Mouse (Mus musculus): ENCODE results near the gene Siglech. TPM values are rescaled to one million over a fixed set of nuclear protein-coding genes. Genes with fewer than 3 reads are reported as not detected.

Gene Siglech
- polyA plus RNA-seq, 1 experiment from 2014 or later = 0.40 TPM

DNA sequence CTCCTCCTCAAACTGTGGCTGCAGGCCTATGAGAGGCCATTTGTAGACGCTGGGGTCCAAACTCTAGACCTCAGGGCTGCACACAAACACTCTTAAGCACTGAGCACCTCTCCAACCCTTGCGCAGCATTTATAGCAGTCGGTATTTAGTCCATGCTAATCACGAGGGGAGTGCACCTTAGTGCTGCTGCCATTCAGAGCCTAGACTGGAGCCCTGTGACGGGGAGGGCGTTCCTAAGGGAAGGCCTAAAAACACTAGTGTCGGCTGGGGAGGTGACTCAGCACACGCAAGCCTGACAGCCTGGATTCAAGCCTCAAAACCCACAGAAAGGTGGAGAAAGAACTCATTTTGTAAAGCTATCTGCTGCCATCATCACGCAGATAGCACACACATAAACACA is 59.6 kb downstream of the Siglech start:
- Histone ChIP-seq H3K9ac (replicated peaks; ENCODE audit: low read length) (no peak overlapping the region), H3K27ac (ENCODE audit: low read length) (no peak overlapping the region), H3K36me3 (ENCODE audit: insufficient read depth, low read length) (peaks cover 56% of the 10 kb centered on the region), H3K4me2 (replicated peaks; ENCODE audit: low read depth, low read length) (no peak overlapping the region), H3K27me3 (ENCODE audit: insufficient read depth, low read length) (no peaks in the 10 kb centered on the region), H3K4me3 (ENCODE audit: low read length) (no peak overlapping the region), H3K9me3 (ENCODE audit: low read length) (no peaks in the 10 kb centered on the region), H3K4me1 (ENCODE audit: insufficient read depth, low read length) (no peaks in the 10 kb centered on the region)
- 87% methylated on average over 9 of the region's 9 CpGs for WGBS
- ATAC-seq (ENCODE audit: low FRiP score, low TSS enrichment) = no peak

Other genes with a start within 250 kb of the Siglech start
- gene Tubgcp5, start 26.0 kb downstream of the Siglech start, polyA plus RNA-seq (2015; fragmentation: Nextera tagmentation; extraction: Ambion mirVana) = 27.6 and 36.4 TPM in 2 replicates
- 113 and 114 TPM in 2 replicates for gene Cyfip1, start 73.6 kb downstream of the Siglech start, polyA plus RNA-seq (2015; fragmentation: Nextera tagmentation; extraction: Ambion mirVana)
- gene Nipa2, start 194.3 kb downstream of the Siglech start, polyA plus RNA-seq (2015; fragmentation: Nextera tagmentation; extraction: Ambion mirVana) = 40.6 and 42.8 TPM in 2 replicates